Mouse (Mus musculus) small intestine, adult 10 weeks (tissue): ENCODE data around the gene Irf2bpl. TPM values are rescaled to one million over a fixed set of nuclear protein-coding genes. Genes with fewer than 3 reads are reported as not detected.

Experiments used
- polyA plus RNA-seq: library from polyadenylated mRNA; stranded (reverse); fragments of 350-450 nt; fragmentation: Illumina TruSeq; extraction: RNeasy Lipid Tissue Mini Kit (QIAGEN cat#74804); gene quantifications from one replicate; pipeline ENCODE4 v1.2.3, GENCODE M21; 2014; ENCODE audit warnings: low replicate concordance

Irf2bpl gene
- 13.1 TPM for polyA plus RNA-seq

GRCm38 (mm10) chr12:86884197-86885058 is at the start of gene Irf2bpl:
Irf2bpl (minus strand) TSS chr12:86884798.

Other genes starting within 250 kb of the Irf2bpl start
- not detected for gene Vash1, start 206.1 kb downstream of the Irf2bpl start, polyA plus RNA-seq
- gene Angel1, start 158.3 kb downstream of the Irf2bpl start, polyA plus RNA-seq: not detected
- not detected for gene Lrrc74a, start 150.4 kb downstream of the Irf2bpl start, polyA plus RNA-seq
- 14.9 TPM for gene Cipc, start 62.2 kb upstream of the Irf2bpl start, polyA plus RNA-seq
- not detected for gene Zdhhc22, start 105.6 kb upstream of the Irf2bpl start, polyA plus RNA-seq
- not detected for gene Tmem63c, start 136.5 kb upstream of the Irf2bpl start, polyA plus RNA-seq
- gene Ngb, start 217.7 kb upstream of the Irf2bpl start, polyA plus RNA-seq: not detected